Mouse (Mus musculus): ENCODE results near the gene Fam241a. TPM values are rescaled to one million over a fixed set of nuclear protein-coding genes. Genes with fewer than 3 reads are reported as not detected.

The Fam241a gene
- polyA plus RNA-seq, 1 experiment from 2014 or later = 10.1 TPM

DNA sequence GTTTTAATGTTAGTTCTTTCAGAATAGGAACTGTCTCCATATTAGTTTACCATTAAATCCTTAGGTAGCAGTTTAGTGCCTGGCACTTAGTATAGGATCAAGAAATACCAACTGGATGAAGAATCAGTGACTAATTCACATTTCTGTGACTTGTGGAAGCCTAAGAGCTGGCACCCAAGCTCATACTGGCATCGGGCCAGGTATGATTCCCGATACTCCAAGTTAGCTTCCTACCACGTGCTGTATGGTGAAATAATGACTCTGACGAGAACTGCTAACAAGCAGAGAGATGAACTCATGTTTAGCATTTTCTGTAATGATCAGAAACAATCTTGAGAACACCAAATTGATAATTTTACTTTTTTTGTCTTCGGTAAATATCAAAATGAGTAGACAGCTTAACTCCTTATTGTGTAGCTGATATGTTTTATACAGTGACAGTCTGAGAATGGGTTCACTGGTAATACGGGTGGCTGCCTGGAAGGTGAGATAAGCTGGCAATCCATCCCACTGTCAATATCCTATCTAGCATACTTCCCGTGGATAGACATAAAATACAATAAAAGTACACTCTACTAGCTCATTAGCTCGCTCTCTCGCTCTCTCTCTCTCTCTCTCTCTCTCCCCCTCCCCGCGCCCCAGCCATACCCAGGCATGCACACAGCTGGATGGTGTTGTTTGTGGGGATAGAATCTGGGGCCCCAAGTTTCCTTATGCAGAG is 47.9 kb downstream of the Fam241a start:
- Histone ChIP-seq H3K4me1 (replicated peaks) (no peaks in the 10 kb centered on the region), H3K27ac (no peak overlapping the region), H3K9ac (no peak overlapping the region), H3K36me3 (no peaks in the 10 kb centered on the region), H3K4me3 (no peak overlapping the region), H3K27me3 (no peaks in the 10 kb centered on the region), H3K9me3 (no peaks in the 10 kb centered on the region), H3K4me2 (no peak overlapping the region)
- no peak for ATAC-seq (ENCODE audit: low FRiP score)
- WGBS = 86% methylated on average over 11 of the region's 11 CpGs

DNA sequence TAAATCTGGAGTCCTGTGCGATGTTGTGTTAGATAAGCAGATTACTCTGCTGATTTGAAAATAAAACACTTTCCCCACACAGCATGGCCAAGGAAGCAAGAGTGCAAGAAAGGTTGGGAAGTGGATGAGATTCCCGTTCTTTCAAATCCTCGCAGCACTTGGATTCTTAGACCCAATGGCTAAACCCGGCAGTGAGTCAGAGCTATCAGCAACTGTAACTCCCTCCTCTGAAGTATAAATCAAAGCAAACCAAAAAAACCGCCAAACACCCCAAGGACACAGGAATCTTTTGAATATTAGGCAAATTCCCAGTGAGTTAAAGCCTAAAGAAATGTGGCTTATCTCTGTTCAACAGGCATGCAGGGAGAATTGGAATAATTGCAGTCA is 52.2 kb downstream of the Fam241a start:
- H3K36me3 ChIP-seq = no peaks in the 10 kb centered on the region

GRCm38 (mm10) chr3:127843324-127843940 is 52.7 kb downstream of the Fam241a start:
- no peak overlapping the region for H3K27ac ChIP-seq
- no peak for ATAC-seq (ENCODE audit: low FRiP score)
- no peak overlapping the region for H3K4me2 ChIP-seq
- no peaks in the 10 kb centered on the region for H3K9me3 ChIP-seq
- H3K9ac ChIP-seq = no peak overlapping the region
- H3K27me3 ChIP-seq = no peaks in the 10 kb centered on the region
- H3K4me3 ChIP-seq = no peak overlapping the region
- 90% methylated on average over 2 of the region's 2 CpGs for WGBS
- peaks cover 3% of the 10 kb centered on the region for H3K4me1 ChIP-seq (replicated peaks)
- H3K36me3 ChIP-seq = no peaks in the 10 kb centered on the region

More for the DNA sequence above, 52.2 kb downstream of the Fam241a start:
- H3K9me3 ChIP-seq = no peaks in the 10 kb centered on the region
- no peak overlapping the region for H3K9ac ChIP-seq
- H3K4me1 ChIP-seq (replicated peaks) = no peaks in the 10 kb centered on the region
- WGBS = 83% methylated on average over 5 of the region's 5 CpGs
- ATAC-seq (ENCODE audit: low FRiP score) = no peak
- no peak overlapping the region for H3K27ac ChIP-seq
- no peaks in the 10 kb centered on the region for H3K27me3 ChIP-seq
- no peak overlapping the region for H3K4me3 ChIP-seq
- H3K4me2 ChIP-seq = no peak overlapping the region

DNA sequence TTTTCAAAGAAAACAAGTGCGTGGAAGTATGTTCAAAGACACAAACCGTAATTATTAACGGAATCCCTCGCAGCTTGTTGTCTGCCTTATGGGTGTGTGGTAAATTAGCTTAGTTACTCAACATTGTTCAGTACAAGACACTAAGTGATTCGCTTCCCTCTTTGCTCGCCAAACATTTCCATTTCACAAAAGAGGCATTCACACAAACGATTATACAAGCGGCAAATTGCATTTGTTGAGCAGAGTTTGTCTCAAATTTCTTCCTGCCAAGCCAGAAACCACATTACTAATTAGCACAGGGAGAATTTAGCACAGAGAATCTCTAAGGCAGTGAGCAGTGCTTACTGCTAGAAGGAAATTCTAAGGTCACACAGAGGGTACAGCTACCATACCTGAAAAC is 54.2 kb downstream of the Fam241a start:
- H3K36me3 ChIP-seq = no peaks in the 10 kb centered on the region
- no peak overlapping the region for H3K9ac ChIP-seq
- H3K9me3 ChIP-seq = no peaks in the 10 kb centered on the region
- H3K27me3 ChIP-seq = no peaks in the 10 kb centered on the region
- WGBS = 79% methylated on average over 8 of the region's 8 CpGs
- no peak for ATAC-seq (ENCODE audit: low FRiP score)
- no peak overlapping the region for H3K4me2 ChIP-seq
- no peak overlapping the region for H3K27ac ChIP-seq
- H3K4me1 ChIP-seq (replicated peaks) = peaks cover 10% of the 10 kb centered on the region
- no peak overlapping the region for H3K4me3 ChIP-seq

DNA sequence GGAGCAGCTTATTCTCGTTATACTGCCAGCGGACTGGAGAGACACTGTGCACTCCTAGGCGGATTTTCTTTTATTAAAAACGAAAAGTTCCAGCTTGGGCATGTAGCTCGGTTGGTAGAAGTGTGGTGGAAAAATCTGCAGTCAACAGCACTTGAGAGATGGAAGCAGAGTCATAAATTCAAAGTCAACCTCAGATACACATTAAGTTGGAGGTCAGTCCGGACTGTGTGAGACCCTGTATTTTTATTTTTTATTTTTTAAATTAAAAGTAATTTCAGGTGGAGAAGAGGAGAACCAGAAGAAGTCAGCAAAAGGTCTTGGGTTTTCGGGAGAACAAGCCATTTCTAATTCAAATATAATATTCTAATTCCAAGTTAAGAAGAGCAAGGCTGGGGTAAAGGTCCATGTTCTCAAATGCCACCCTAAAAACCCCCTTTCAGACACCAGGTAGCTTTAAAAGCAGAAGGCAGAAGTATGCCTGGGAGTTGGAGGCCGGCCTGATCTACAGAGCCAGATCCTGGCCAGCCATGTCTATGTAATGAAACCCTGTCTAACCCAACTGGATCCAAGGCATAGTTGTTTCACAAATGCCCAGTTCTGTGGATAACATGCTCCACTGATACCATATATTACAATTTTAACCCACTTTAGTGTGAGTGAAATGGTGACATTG is 58.0 kb downstream of the Fam241a start:
- Histone ChIP-seq H3K4me1 (replicated peaks) (peaks cover 36% of the 10 kb centered on the region), H3K27ac (peak overlapping the region; percentile 95), H3K9ac (peak overlapping the region; percentile 92), H3K9me3 (no peaks in the 10 kb centered on the region), H3K4me2 (peak overlapping the region; percentile 63), H3K4me3 (peak overlapping the region; percentile 88), H3K36me3 (0 out of 2 replicates have a peak, but pooled peaks cover 3% of the 10 kb centered on the region), H3K27me3 (no peaks in the 10 kb centered on the region)
- 36% methylated on average over 8 of the region's 8 CpGs for WGBS
- ATAC-seq (ENCODE audit: low FRiP score) = no peak

DNA sequence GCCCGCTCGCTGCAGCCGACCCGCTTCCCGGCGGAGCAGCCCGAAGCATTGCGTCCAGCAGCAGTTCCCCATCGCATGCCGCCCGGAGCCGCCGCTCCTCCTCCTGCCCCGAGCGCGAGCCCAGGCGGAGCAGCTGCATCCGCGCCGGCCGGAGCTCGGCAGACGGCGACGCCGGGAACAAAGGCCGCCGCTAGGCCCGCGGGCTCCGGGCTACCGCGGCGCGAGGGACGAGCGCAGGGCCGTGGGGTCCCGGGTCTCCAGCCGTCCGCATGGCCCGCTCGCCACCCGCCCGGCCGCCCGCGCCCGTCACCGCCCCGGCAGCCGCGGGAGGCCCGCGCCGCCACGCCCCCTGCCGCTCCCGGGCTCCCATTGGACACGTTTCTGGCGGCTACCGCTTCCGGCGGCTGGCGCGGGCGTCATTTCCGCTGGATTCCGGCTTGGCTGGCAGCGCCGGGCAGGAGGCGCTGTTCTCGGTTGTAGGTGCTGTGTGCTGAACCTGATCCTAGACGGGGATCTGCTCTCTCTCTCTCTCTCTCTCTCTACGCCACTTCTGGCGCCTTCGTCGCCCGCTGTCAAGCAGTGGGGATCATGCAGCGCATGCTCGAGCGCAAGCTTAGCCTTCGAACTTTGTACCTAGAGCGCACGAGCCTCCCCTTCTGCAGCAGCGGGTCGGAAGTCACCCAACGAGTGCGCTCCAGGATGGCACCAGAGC is 58.8 kb downstream of the Fam241a start, which contains the start of gene Ap1ar:
Ap1ar (minus strand) TSS at position 370 of the 712 bp plus-strand sequence.
- H3K36me3 ChIP-seq = 0 out of 2 replicates have a peak, but pooled peaks cover 5% of the 10 kb centered on the region
- peak within 1 kb of the TSS; percentile 84 for H3K4me2 ChIP-seq
- H3K27me3 ChIP-seq = no peaks in the 10 kb centered on the region
- peak within 1 kb of the TSS; percentile 88 for H3K4me3 ChIP-seq
- WGBS = under 1% methylated on average over 72 of the region's 89 CpGs
- H3K9ac ChIP-seq = peak within 1 kb of the TSS; percentile 92
- H3K9me3 ChIP-seq = no peaks in the 10 kb centered on the region
- H3K4me1 ChIP-seq (replicated peaks) = peaks cover 36% of the 10 kb centered on the region
- ATAC-seq (ENCODE audit: low FRiP score) = peak; percentile 97
- peak within 1 kb of the TSS; percentile 95 for H3K27ac ChIP-seq

GRCm38 (mm10) chr3:127836798-127837153 is 59.3 kb downstream of the Fam241a start:
- 0 out of 2 replicates have a peak, but pooled peaks cover 5% of the 10 kb centered on the region for H3K36me3 ChIP-seq
- H3K4me3 ChIP-seq = peak overlapping the region; percentile 88
- H3K27ac ChIP-seq = peak overlapping the region; percentile 95
- H3K9ac ChIP-seq = peak overlapping the region; percentile 92
- WGBS = under 1% methylated on average over 17 of the region's 17 CpGs
- peaks cover 36% of the 10 kb centered on the region for H3K4me1 ChIP-seq (replicated peaks)
- H3K27me3 ChIP-seq = no peaks in the 10 kb centered on the region
- peak overlapping the region; percentile 84 for H3K4me2 ChIP-seq
- H3K9me3 ChIP-seq = no peaks in the 10 kb centered on the region
- ATAC-seq (ENCODE audit: low FRiP score) = no peak

GRCm38 (mm10) chr3:127835594-127835993 is 60.5 kb downstream of the Fam241a start:
- Histone ChIP-seq H3K4me3 (peak overlapping the region; percentile 88; the same call in 1 of the 2 replicates), H3K9ac (peak overlapping the region; percentile 92)
- WGBS = 85% methylated on average over 6 of the region's 6 CpGs

DNA sequence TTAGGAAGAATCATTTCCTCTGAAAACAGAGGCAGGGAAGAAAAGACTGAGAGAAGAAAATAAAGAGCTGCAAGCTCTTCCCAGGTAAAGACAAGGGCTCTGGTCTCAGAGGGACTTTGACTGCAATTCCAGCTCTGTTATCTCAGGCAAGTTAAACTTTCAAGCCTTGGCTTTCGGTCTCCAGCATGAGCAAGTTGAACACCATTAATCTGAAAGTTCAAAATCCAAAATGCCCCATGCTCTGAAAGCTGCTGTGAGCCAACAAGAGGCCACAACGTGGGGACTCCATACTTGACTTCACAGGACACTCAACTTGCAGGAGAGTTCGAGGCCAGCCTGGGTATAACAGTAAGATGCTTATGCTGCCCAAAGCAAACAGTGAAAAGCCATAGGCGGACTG is 62.1 kb downstream of the Fam241a start:
- WGBS = 91% methylated on average over 4 of the region's 4 CpGs
- ATAC-seq (ENCODE audit: low FRiP score) = no peak
- no peak overlapping the region for H3K4me3 ChIP-seq

More at GRCm38 (mm10) chr3:127835594-127835993, 60.5 kb downstream of the Fam241a start:
- Histone ChIP-seq H3K4me2 (peak overlapping the region; percentile 84), H3K4me1 (replicated peaks) (peaks cover 36% of the 10 kb centered on the region), H3K27ac (no peak overlapping the region), H3K9me3 (no peaks in the 10 kb centered on the region), H3K27me3 (no peaks in the 10 kb centered on the region), H3K36me3 (peaks cover 5% of the 10 kb centered on the region; the same call in 1 of the 2 replicates)
- ATAC-seq (ENCODE audit: low FRiP score) = no peak

GRCm38 (mm10) chr3:127831079-127831478 is 65.0 kb downstream of the Fam241a start:
- no peak for ATAC-seq (ENCODE audit: low FRiP score)
- Histone ChIP-seq H3K36me3 (peaks cover 5% of the 10 kb centered on the region; the same call in 1 of the 2 replicates), H3K27ac (no peak overlapping the region), H3K27me3 (no peaks in the 10 kb centered on the region), H3K9me3 (no peaks in the 10 kb centered on the region), H3K4me2 (no peak overlapping the region), H3K4me3 (no peak overlapping the region), H3K9ac (no peak overlapping the region), H3K4me1 (replicated peaks) (peaks cover 32% of the 10 kb centered on the region)
- 58% methylated on average over 6 of the region's 6 CpGs for WGBS

More for the DNA sequence above, 62.1 kb downstream of the Fam241a start:
- H3K4me2 ChIP-seq = no peak overlapping the region
- peaks cover 36% of the 10 kb centered on the region for H3K4me1 ChIP-seq (replicated peaks)
- no peaks in the 10 kb centered on the region for H3K9me3 ChIP-seq
- peaks cover 5% of the 10 kb centered on the region; the same call in 1 of the 2 replicates for H3K36me3 ChIP-seq
- H3K27ac ChIP-seq = no peak overlapping the region
- H3K9ac ChIP-seq = no peak overlapping the region
- no peaks in the 10 kb centered on the region for H3K27me3 ChIP-seq

- no peaks in the 10 kb centered on the region for H3K9me3 ChIP-seq
- H3K9ac ChIP-seq = no peak overlapping the region
- no peak overlapping the region for H3K4me3 ChIP-seq
- peaks cover 5% of the 10 kb centered on the region; the same call in 1 of the 2 replicates for H3K36me3 ChIP-seq
- H3K27me3 ChIP-seq = no peaks in the 10 kb centered on the region
- no peak overlapping the region for H3K4me2 ChIP-seq
- H3K27ac ChIP-seq = no peak overlapping the region
- 92% methylated on average over 10 of the region's 10 CpGs for WGBS
- peaks cover 23% of the 10 kb centered on the region for H3K4me1 ChIP-seq (replicated peaks)
- ATAC-seq (ENCODE audit: low FRiP score) = no peak
Observed at GRCm38 (mm10) chr3:127830183-127830582, 65.9 kb downstream of the Fam241a start.

Data from hindbrain, embryonic 13.5 days (tissue).